Mouse (Mus musculus) gastrocnemius, adult 18-20 months (tissue): ENCODE measurements around the gene Mctp2. TPM values are rescaled to one million over a fixed set of nuclear protein-coding genes. Genes with fewer than 3 reads are reported as not detected.
A peak's percentile ranks its signal among the peaks of the same experiment; 100 is the strongest.
"Not testable (repeated sequence)": the region's sequence is repeated elsewhere in the genome, so short reads cannot be mapped to it uniquely, and the experiment has no call there.

Experiments used
- DNase-seq: peaks from one replicate; pipeline ENCODE4 v3.0.0; 2021; ENCODE audit warnings: low spot score
- total RNA-seq, 2 experiments: library from RNA; stranded (reverse); gene quantifications; 2 replicates each; pipeline ENCODE4 v1.2.3; 2021

The Mctp2 gene
- total RNA-seq, 2 experiments from 2014 or later, result 0.05 to 0.12 TPM

DNA sequence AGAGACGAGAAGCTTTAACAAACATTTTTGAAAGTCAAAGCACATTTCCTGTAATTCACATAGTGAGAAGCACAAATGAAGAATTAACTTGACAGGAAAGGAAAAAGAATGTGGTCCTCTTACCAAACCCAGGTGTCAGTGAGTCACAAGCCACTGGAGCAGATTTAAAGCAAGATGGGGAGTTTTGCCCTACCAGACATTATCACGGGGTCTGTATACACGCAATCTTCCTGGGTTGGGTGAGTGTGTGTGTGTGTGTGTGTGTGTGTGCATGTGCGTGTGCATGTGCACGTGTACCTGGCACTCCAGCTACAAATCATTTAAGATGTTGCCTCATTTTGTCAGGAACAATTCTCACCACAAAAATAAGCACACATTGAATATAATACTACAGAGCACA, 30.9 kb downstream of the Mctp2 start:
- no peak for DNase-seq

DNA sequence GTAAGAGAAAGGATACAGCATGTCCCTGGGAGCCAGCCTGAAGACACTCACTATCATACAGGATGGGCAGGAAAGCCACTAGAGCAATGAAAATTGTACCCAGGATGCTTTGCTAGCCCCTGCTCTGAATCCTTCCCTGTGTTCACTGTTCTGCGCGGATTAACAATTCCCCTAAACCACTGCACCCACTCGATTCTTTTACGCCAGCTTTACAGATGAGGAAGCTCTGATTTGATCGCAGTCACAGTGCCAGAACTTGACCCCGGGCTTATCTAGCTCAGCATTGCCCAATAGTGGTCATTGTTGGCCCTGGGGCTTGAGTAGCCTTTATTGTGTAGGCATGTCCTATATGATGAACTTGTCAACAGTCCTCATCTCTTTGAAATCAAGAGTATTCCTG, 34.9 kb downstream of the Mctp2 start:
- DNase-seq, result no peak

DNA sequence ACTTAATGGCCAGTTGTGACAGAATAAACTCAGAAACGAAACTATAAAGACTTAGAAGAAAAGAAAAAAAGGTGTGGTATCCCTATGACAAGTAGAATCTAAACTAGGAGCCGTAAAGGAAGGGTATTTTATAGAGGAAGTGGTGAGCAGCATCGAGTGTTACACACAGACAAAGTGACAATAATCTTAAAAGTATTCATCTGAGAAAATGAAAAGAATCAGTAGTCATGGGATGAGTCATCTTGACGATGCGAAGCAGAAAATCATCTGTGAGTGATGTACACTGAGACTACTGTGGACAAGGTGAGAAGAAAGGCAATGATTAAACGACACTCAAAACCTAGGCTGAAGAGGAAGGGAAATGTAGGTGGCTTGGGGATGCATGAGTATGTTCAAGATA, 36.4 kb downstream of the Mctp2 start:
- no peak for DNase-seq

DNA sequence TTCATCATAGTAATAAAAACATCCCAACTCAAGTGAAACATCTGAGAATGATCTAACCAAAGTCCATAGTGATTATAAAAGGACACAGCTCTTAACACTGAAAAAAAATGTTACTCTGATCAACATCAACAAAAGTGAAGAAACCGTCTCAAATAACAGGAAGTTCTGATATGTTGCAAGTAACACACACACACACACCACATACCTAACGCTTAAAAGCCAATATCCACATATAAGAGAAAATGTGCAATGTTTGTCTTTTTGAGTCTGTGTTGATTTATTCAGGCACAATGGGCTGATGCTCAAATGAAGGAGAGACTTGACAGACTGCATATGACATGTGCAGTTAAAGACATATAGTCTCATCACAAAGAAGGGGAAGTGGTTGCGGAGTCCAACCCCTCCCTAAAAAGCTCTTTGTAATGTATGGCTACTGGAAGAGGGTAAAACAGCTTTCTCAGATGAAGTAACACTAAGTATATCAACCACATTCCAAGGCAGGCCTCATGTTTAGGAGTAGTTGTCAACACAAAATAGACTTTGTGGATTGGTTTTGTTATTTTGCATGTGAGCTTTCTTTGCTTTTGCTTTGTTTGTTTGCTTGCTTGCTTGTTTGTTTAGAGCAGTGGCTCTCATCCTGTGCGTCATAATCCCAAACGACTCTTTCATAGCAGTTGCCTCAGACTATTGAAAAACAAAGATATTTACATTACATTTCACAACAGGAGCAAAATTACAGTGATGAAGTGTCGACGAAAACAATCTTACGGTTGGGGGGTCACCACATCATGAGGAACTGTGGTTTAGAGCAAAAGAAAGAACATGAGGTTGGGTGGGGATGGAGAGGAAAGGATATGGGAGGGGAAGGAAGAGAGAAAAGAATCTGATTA, 45.4 kb downstream of the Mctp2 start:
- DNase-seq, result no peak

DNA sequence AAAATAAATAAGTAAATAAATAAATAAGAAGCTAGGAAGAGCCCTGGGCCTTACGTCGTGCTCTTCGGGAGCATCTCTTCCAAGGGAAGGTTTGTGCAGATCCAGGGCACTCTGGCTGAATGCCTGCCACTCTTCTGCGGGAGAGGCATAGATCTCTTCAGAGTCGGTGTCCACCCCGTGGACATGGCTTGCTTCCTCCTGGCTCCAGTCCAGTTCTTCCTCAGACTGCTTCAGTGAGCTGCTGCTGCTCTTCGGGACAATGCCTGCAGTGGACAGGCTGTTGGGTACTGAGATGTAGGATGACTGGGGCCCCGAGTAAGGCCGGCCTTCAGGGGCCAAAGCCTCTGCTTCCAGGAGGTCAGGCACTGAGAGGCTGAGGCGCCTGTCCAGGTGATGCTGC, 47.4 kb downstream of the Mctp2 start:
- no peak for DNase-seq

DNA sequence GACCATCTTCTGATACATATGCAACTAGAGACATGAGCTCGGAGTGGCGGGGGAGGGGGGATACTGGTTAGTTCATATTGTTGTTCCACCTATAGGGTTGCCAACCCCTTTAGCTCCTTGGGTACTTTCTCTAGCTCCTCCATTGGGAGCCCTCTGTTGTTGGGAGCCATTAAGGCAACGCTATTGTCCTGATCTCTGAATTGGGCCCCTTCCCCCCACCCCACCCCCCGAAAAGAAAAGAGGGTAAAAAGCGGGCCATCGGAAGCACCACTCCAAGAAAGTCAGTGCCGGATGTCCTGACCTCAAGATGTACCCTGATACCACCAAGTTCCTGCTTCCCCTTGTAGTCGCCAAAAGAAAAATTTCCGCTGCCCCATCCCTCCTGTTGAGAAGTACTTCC, 56.1 kb downstream of the Mctp2 start:
- DNase-seq, result not testable (repeated sequence)

DNA sequence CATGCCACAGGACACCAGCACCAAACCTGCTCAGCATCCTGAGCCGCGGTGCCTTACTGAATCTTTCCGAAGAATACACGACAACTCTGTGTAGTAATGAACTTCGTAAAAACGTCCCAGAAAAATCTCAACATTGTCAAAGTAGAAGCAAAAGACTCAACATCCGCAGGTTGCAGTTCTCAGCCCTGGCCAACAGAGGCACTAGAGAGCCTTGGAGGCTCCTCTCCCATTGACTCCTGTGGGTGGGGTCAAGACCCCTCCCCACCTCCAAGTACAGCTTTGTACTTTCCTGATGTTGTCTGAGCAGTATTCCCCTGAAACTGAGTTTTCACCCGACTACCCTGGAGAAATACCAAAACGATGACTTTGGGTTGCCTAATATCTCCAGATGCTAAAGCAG, 65.1 kb downstream of the Mctp2 start:
- no peak for DNase-seq

DNA sequence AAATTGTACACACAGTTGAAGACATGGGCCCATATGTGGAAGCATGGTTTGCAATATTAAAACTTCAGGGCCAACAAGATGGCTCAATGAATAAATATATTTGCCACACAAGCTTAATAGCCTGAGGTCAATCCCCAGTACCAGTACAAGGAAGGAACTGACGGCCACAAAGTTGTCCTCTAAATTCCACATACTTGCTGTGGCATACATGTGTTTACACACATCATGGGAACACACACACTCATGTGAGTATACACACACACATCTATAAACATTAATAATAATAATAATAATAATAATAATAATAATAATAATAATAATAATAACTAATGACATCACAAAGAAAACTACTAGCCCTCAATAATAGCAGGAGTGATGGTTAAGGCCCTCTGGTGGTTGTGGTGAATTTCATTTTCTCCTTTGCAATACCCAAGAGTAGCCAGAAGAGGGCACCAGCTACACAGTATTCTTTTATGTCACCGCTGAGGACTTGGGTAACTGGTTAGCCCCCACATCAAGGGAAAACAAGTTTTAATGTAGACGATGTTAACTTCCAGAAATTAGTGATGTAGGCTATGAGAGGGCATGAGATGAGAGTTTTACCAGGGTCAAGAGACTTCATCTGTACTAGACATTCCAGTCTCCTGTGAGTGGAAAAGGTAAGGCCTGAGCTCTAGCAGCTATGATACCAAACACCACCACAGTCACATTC, 66.5 kb downstream of the Mctp2 start:
- DNase-seq, result peak; percentile 28

DNA sequence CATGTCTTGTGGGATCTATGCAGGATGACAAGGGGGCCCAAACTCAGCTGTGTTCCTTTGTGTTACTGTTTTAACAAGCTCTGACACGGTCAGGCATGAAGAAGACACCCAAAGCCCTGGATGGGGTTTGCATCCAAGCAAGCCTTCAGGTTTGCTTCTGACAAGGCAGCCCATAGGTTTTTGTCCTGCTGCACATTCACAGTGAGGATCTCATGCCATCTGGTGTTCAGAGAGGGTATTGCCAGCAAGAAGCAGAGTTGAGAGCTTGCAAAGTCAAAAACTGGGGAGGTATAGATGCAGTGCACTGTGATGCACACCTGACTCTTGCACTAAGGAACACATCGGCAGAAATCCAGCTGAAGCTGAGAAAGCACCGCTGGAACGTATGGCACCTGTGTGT, 67.8 kb downstream of the Mctp2 start:
- DNase-seq, result peak; percentile 28

DNA sequence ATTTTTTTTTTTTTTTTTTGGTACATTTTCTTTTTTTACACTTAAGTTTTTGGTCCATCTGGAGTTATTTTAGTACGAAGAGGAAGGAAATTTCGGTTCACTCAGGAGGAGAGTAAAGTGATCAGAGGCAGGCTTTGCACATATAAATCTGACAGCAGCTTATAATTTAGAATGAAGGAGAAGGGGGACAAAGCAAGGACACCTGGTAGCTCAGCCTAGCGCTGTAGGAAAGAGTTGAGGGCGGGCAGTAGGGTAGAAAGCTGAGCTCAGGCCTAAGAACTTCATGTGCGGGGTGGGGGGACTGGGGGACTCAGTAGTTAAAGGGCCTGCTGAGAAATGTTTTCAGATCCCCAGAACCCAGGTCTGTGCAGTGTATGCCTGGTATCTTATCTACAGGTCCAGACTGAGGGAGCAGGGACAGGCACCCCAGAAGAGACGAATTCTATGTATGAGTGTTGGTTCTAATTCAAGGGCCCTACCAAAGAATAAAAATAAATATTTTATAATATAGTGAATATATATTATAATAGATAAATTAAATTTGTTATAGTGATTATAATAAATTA, 71.9 kb downstream of the Mctp2 start:
- DNase-seq, result no peak

DNA sequence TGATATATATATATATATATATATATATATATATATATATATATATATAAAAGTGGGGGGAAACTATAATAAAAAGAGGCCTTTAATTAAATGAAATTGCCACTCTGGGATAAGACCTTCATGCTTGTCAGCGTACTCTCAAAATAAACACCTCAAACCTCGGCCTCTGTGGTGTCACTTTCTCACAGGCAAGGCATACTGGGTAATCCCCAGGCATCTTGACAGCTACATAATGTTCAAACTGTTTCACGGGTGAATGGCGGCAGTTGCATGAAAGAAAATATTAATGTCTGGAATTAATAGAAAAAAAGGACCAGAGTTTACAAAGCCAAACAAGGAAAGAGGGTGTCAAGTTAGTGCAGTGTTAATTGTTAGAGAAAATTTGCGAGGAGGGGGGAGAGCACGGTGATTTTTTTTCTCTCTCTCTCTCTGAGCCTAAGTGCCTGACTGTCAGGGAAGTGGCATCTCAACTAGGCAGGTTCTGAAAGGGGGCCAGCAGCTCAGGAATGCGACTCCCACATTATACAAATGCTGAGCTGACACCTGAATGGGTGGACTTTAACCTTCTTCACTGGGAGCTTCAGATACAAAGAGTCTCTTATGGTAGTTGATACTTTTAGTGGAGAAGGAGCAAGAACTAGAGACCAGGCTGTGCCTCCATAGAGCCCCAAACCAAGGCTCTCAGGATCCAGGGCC, 75.1 kb downstream of the Mctp2 start:
- no peak for DNase-seq

DNA sequence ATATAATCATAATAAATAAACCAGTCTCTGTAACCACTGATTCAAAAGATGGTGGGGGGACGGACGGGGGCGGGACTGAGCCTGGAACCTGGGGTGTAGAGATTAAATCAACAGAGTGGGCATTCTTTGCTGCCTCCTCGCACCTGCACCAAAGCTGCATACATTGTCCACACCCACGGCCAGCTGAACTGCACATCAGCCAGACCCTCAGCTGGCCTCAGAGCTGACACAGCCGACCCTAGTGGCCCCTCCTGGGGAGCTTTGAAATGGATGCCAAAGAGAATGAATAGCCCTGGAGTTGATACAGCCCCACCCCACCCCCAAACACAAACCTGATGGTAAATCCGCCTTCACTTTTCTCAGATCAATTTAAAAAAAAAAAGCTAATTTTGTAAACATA, 76.5 kb downstream of the Mctp2 start:
- no peak for DNase-seq

DNA sequence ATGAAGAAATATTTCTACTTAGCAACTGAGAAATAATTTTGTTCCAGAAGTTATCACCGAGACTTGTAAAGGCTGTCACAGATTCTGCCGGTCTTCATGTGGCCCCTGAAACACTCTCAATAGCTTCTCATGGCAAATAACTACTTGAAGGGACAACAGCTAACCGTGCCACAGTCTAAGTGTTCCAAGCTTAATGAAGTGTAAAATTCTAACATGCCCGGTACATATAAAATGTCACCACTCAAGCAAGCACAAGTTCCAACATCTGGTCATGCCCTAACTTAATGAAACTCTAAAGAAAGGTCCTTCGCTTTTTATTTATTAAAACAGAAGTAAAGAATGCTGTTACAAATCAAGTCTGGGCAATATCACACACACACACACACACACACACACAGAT, 82.8 kb downstream of the Mctp2 start:
- no peak for DNase-seq

DNA sequence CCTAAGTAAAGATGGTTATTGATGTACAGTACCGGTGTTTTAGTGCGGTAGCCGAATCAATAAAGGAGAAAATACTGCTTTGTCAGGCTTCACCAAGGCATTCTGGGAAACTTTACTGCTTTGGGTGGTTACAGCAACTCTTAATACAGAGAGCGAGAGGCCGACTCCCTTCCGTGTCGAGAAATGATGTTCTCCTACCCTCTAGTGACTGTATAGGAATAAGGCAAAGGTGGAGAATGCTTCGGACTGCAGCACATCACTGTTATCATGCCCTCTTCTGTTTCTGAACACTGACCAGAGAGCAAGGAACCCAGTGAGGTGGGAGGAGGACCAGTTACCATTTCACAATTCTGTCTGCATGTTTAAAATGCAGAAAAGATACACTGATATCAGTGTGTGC, 83.9 kb downstream of the Mctp2 start:
- DNase-seq, result no peak

DNA sequence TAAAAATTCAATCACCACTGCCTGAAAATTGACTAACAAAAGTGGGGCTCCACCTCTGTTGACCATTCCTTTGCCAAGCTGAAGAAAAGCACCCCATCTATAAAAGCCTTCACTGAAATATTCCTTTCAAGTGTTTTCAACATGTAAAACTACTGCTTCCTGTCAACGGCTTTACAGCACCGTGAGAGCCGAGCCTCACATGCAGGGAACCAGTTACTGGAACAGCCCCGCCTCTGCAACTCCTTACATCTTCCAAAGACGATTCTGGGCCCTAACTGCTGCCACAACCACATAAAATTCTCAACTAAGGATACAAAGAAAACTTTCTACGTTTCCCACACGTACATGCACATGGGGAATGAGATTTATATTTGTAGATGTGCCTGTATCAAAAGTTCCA, 88.4 kb downstream of the Mctp2 start:
- no peak for DNase-seq

DNA sequence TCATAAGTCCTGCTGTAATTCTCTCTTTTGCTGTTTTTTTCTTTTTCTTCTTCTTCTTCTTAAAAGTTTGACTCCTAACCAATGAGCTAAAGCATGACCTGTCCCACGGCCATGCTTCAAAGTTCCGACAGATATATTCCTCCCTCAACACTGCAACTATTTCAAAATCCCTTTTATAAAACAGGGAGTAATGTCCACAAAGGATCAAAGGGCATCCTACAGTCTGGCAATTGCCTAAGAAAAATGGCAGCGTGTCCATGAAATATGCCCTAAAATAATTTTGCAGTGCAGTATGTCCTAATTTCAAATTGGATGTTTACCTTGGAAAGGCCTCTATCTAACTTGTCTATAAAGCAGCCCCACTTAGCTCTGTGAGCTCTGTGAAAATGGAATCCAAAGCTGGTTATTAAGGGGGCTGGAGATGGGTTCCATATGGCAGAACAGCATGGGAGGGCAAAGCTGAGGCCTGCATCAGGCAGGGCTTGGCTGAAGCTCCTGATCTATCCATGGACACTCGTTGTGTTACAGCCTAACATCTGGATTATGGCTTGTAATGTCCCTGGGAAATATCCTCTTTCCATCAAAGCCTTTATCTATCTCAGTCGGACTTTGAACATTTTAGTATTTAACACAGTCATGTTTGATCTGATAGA, 90.7 kb downstream of the Mctp2 start:
- DNase-seq, result no peak

DNA sequence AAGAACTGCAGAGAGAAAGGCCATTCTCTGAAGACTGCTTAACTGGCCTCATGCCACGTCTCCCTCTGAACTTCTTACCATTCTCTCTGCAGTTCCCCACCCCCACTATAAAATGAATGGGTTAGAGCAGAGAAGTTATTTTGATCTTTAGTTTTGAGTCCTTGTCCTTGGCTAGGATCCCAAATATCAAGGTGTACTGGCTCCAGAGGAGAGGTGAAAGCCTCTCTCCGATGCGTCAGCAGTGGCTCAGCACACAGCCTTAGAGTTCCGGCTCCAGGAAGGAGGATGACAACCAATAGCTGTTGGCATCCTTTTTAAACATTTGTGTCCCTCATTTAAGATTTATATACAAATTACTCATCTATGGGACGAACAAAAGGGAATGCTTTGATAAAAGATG, 96.2 kb downstream of the Mctp2 start:
- no peak for DNase-seq

DNA sequence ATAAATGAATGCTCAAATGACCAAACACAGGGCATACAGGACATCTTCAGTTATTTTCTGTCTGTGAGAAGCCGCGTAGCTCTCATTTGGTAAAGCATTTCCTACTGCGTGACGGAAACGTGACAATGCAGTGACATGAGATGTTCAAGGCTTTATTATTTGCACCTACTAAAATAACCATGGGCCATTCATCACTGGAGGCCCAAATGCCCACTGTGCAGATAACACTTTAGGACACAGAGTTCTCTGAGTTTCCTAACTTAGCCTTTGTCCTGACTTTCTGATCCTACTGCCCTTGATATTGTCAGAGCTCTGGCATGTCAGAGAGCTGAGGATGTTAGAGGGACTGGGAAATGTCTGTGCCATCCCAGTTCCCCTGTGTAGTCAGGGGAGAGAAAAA, 97.1 kb downstream of the Mctp2 start:
- no peak for DNase-seq

DNA sequence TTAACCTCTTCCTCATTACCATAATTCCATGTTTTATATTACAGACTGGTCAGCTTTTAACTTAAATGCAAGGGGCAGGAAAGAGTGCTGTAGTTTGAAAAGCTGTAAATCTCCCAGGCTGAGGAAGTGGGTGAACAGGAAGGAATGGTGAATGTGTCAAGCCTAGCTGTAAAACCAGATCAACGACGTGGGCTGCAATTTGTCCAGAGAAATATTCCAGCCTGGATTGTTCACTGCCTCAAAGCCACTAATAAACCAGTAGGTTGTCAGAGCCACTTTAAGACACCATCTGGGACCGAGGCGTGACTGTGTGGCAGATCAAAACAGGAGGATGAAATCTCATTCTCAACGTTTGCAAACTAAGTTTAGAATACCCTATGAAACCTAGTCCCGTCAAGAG, 99.6 kb downstream of the Mctp2 start:
- DNase-seq, result no peak

DNA sequence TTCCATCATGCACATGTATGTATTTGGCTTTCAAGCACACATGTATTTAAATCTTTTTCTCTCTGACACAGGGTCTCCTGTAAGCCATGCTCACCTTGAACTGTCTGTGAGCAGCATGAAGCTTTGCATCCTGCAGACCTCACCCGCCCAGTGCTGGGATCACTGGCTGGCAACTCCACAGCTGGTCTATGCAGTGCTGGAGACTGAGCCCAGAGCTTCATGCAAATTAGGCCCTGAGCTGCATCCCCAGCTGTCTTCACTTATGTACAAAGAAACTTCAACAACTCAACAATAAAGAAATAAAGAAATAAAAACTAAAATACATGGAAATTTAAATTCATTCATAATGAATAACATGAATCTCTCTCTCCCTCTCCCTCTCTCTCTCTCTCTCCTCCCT, 110.7 kb downstream of the Mctp2 start:
- no peak for DNase-seq

DNA sequence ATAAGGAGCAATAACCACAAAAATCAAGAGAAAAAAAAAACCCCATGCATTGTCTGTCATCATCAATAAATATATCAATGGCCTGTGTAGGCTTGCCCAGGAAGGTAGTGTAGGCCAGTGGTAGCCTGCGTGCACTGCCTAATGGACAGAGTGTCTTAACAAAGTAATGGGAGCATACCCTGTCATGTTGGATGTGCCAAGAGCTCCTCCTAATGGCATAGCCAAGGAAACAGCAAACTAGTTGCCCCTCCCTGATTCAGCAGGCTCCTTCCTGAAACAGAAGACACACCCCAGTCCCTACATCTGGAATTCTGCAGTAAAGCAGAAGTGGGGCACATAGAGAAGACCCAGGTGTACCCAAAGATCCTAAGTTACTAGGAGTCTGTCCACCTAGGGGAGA, 113.1 kb downstream of the Mctp2 start:
- peak; percentile 15 for DNase-seq

DNA sequence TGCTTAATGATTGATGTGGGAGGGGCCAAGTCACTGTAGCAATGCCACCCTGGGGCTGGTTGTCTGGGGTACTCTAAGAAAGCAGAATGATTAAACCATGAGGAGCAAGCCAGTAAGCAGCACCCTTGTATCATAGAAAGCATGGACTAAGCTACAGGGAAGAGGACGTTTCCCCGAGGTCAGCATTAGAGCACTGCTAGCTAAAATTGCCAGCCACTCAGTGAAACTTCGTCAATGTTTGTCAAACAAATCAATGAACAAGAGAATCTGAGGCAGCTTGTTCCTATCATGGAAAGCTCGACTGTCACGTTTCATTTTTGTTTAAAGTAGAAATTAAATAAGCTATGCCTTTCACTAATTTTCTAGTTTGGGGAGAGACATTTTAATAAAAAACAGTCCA, 124.8 kb downstream of the Mctp2 start:
- no peak for DNase-seq
